Mouse (Mus musculus): ENCODE measurements around the gene Pth1r. TPM values are rescaled to one million over a fixed set of nuclear protein-coding genes. Genes with fewer than 3 reads are reported as not detected.
A peak's percentile ranks its signal among the peaks of the same experiment; 100 is the strongest.

The Pth1r gene
- polyA plus RNA-seq (2012; rRNA removed) (149 and 203 TPM in 2 replicates), polyA plus RNA-seq (2014; fragmentation: Nextera tagmentation; extraction: Ambion mirVana) (96.9 and 99.1 TPM in 2 replicates)

- 0 out of 2 replicates have a peak within 1 kb of the TSS, but pooled peaks have one; percentile 3 for H3K4me2 ChIP-seq (replicated peaks; ENCODE audit: low read depth, low read length, severe bottlenecking)
- H3K27me3 ChIP-seq (ENCODE audit: control insufficient read depth, insufficient read depth, low read length): no peaks in the 10 kb centered on the region
- no peak within 1 kb of the TSS for H3K9ac ChIP-seq (ENCODE audit: low read depth, low read length, severe bottlenecking)
- DNase-seq (ENCODE audit: low spot score) (no peak), ATAC-seq (ENCODE audit: low FRiP score, low read depth) (no peak)
- H3K36me3 ChIP-seq (ENCODE audit: control insufficient read depth, insufficient read depth, low read length): no peaks in the 10 kb centered on the region
- H3K4me3 ChIP-seq (replicated peaks; ENCODE audit: low read length): no peak within 1 kb of the TSS
- 25% methylated on average over 7 of the region's 7 CpGs for WGBS
- no peak for TF ChIP-seq POLR2A (IDR thresholded peaks at IDR 0.05; ENCODE audit: borderline replicate concordance, extremely low read depth, insufficient read depth, insufficient read length)
- H3K4me1 ChIP-seq (ENCODE audit: control insufficient read depth, insufficient read depth, low read length): peaks cover 47% of the 10 kb centered on the region
- H3K9me3 ChIP-seq (ENCODE audit: control insufficient read depth, low read length): no peaks in the 10 kb centered on the region
- H3K27ac ChIP-seq (replicated peaks; ENCODE audit: low read depth, low read length): peak within 1 kb of the TSS; percentile 38; the same call in 1 of the 2 replicates
Measured at GRCm38 (mm10) chr9:110746961-110747360, at the start of gene Pth1r. Gene Pth1r, minus strand, starts transcription at chr9:110747145.

GRCm38 (mm10) chr9:110790462-110790861, 43.5 kb upstream of the Pth1r start:
- no peak for ATAC-seq (ENCODE audit: low FRiP score, low read depth)

GRCm38 (mm10) chr9:110788169-110788568, 41.2 kb upstream of the Pth1r start:
- Histone ChIP-seq H3K27me3 (ENCODE audit: control insufficient read depth, insufficient read depth, low read length) (no peaks in the 10 kb centered on the region), H3K4me2 (replicated peaks; ENCODE audit: low read depth, low read length, severe bottlenecking) (no peak overlapping the region), H3K4me1 (ENCODE audit: control insufficient read depth, insufficient read depth, low read length) (no peaks in the 10 kb centered on the region), H3K9ac (ENCODE audit: low read depth, low read length, severe bottlenecking) (no peak overlapping the region), H3K4me3 (replicated peaks; ENCODE audit: low read length) (no peak overlapping the region), H3K36me3 (ENCODE audit: control insufficient read depth, insufficient read depth, low read length) (no peaks in the 10 kb centered on the region), H3K9me3 (ENCODE audit: control insufficient read depth, low read length) (no peaks in the 10 kb centered on the region), H3K27ac (replicated peaks; ENCODE audit: low read depth, low read length) (no peak overlapping the region)
- ATAC-seq (ENCODE audit: low FRiP score, low read depth): no peak
- no peak for DNase-seq (ENCODE audit: low spot score)
- WGBS: 89% methylated on average over 3 of the region's 3 CpGs
- no peak for TF ChIP-seq POLR2A (IDR thresholded peaks at IDR 0.05; ENCODE audit: borderline replicate concordance, extremely low read depth, insufficient read depth, insufficient read length)

More at GRCm38 (mm10) chr9:110790462-110790861, 43.5 kb upstream of the Pth1r start:
- no peak overlapping the region for H3K9ac ChIP-seq (ENCODE audit: low read depth, low read length, severe bottlenecking)
- no peak overlapping the region for H3K4me2 ChIP-seq (replicated peaks; ENCODE audit: low read depth, low read length, severe bottlenecking)
- H3K4me1 ChIP-seq (ENCODE audit: control insufficient read depth, insufficient read depth, low read length): no peaks in the 10 kb centered on the region
- no peaks in the 10 kb centered on the region for H3K36me3 ChIP-seq (ENCODE audit: control insufficient read depth, insufficient read depth, low read length)
- WGBS: 74% methylated on average over 4 of the region's 4 CpGs
- H3K9me3 ChIP-seq (ENCODE audit: control insufficient read depth, low read length): no peaks in the 10 kb centered on the region
- no peak for DNase-seq (ENCODE audit: low spot score)
- no peaks in the 10 kb centered on the region for H3K27me3 ChIP-seq (ENCODE audit: control insufficient read depth, insufficient read depth, low read length)
- no peak overlapping the region for H3K27ac ChIP-seq (replicated peaks; ENCODE audit: low read depth, low read length)
- no peak for TF ChIP-seq POLR2A (IDR thresholded peaks at IDR 0.05; ENCODE audit: borderline replicate concordance, extremely low read depth, insufficient read depth, insufficient read length)
- H3K4me3 ChIP-seq (replicated peaks; ENCODE audit: low read length): no peak overlapping the region

- ATAC-seq (ENCODE audit: low FRiP score, low read depth) (no peak), DNase-seq (ENCODE audit: low spot score) (no peak)
- no peaks in the 10 kb centered on the region for H3K36me3 ChIP-seq (ENCODE audit: control insufficient read depth, insufficient read depth, low read length)
- no peak for TF ChIP-seq POLR2A (IDR thresholded peaks at IDR 0.05; ENCODE audit: borderline replicate concordance, extremely low read depth, insufficient read depth, insufficient read length)
- no peak overlapping the region for H3K9ac ChIP-seq (ENCODE audit: low read depth, low read length, severe bottlenecking)
- no peaks in the 10 kb centered on the region for H3K27me3 ChIP-seq (ENCODE audit: control insufficient read depth, insufficient read depth, low read length)
- no peak overlapping the region for H3K27ac ChIP-seq (replicated peaks; ENCODE audit: low read depth, low read length)
- 9% methylated on average over 1 of the region's 1 CpGs for WGBS
- H3K4me1 ChIP-seq (ENCODE audit: control insufficient read depth, insufficient read depth, low read length): peaks cover 14% of the 10 kb centered on the region
- H3K9me3 ChIP-seq (ENCODE audit: control insufficient read depth, low read length): no peaks in the 10 kb centered on the region
- H3K4me3 ChIP-seq (replicated peaks; ENCODE audit: low read length): no peak overlapping the region
- no peak overlapping the region for H3K4me2 ChIP-seq (replicated peaks; ENCODE audit: low read depth, low read length, severe bottlenecking)
Measured at GRCm38 (mm10) chr9:110783611-110784010, 36.7 kb upstream of the Pth1r start.

GRCm38 (mm10) chr9:110781731-110782130, 34.8 kb upstream of the Pth1r start:
- Histone ChIP-seq H3K9me3 (ENCODE audit: control insufficient read depth, low read length) (no peaks in the 10 kb centered on the region), H3K27ac (replicated peaks; ENCODE audit: low read depth, low read length) (peak overlapping the region; percentile 78), H3K4me3 (replicated peaks; ENCODE audit: low read length) (peak overlapping the region; percentile 46), H3K27me3 (ENCODE audit: control insufficient read depth, insufficient read depth, low read length) (no peaks in the 10 kb centered on the region), H3K4me2 (replicated peaks; ENCODE audit: low read depth, low read length, severe bottlenecking) (peak overlapping the region; percentile 85), H3K36me3 (ENCODE audit: control insufficient read depth, insufficient read depth, low read length) (no peaks in the 10 kb centered on the region), H3K4me1 (ENCODE audit: control insufficient read depth, insufficient read depth, low read length) (peaks cover 22% of the 10 kb centered on the region), H3K9ac (ENCODE audit: low read depth, low read length, severe bottlenecking) (peak overlapping the region; percentile 65)
- DNase-seq (ENCODE audit: low spot score) (peak; percentile 86), ATAC-seq (ENCODE audit: low FRiP score, low read depth) (peak; percentile 77)
- TF ChIP-seq POLR2A (IDR thresholded peaks at IDR 0.05; ENCODE audit: borderline replicate concordance, extremely low read depth, insufficient read depth, insufficient read length): no peak
- under 1% methylated on average over 23 of the region's 23 CpGs for WGBS

Measured in limb, embryonic 14.5 days (tissue).